ENCODE assay signal across 7 mouse cellular contexts in the genomic region with DNA sequence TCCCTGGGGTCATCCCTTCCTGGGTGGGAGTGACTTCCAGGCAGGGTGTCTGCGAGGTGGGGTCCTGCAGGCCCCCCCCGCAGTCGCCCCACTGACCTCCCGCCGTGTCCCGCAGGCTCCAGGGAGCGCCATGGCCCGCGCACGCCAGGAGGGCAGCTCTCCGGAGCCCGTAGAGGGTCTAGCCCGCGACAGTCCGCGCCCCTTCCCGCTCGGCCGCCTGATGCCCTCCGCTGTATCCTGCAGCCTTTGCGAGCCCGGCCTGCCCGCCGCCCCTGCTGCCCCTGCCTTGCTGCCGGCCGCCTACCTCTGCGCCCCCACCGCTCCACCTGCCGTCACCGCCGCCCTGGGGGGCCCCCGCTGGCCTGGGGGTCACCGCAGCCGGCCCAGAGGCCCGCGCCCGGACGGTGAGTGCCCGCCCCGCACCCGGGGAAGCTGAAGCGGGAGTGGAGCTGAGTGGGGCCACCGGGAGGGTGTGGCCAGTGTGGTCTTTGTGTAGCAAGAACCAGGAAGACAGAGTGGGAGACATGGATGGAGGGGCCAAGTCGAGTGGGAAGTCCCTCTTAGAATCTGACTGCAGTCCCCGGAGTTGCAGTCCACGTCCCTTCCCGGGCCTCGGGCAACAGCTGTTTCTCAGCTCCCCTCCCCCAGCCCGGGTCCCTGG. TPM values are rescaled to one million over a fixed set of nuclear protein-coding genes. Genes with fewer than 3 reads are reported as not detected.
DNase-seq lines count a peak whose midpoint lies in the region; ATAC-seq and TF ChIP-seq lines count a peak whose summit lies in the region.

No protein-coding gene starts in this region.

- H3K9ac ChIP-seq in CH12.LX (ENCODE audit: insufficient read depth, low read depth), result peak overlapping the region; percentile 100
- H3K9ac ChIP-seq in forebrain, embryonic 13.5 days, result peak overlapping the region; percentile 81

- ATAC-seq in forebrain, embryonic 13.5 days, result no peak

- H3K27ac ChIP-seq in CH12.LX (ENCODE audit: insufficient read depth, low read depth), result peak overlapping the region; percentile 96
- peak overlapping the region; percentile 78 for H3K27ac ChIP-seq in forebrain, embryonic 13.5 days

- H3ac ChIP-seq in myocyte (ENCODE audit: control insufficient read depth, insufficient read length), result peak overlapping the region; percentile 95

- TF ChIP-seq POLR2A in CH12.LX (IDR thresholded peaks at IDR 0.05; ENCODE audit: low read depth, low read length), result no peak; the same call in 1 of the 2 replicates
- peak; percentile 11 for TF ChIP-seq POLR2A in myocyte (IDR thresholded peaks at IDR 0.05; ENCODE audit: insufficient read length, low read depth)

- TF ChIP-seq RAD21 in CH12.LX (IDR thresholded peaks at IDR 0.05; ENCODE audit: low read depth, low read length), result no peak

- dilution Hi-C loops in CH12.LX (cut with MboI; ENCODE audit: extremely low pct_ligation_motif_present, extremely low pct_unique_long_range_greater_than_20kb, low sequenced_read_pairs), result no loop called here

- no peak for TF ChIP-seq CTCF in CH12.LX (conservative IDR thresholded peaks at IDR 0.05 in 1 of 2, IDR thresholded peaks at IDR 0.05 in 1 of 2; ENCODE audit: low read depth in 2 of 2, low read length in 2 of 2)

- H3K4me2 ChIP-seq in CH12.LX (ENCODE audit: insufficient read depth, low read depth, poor library complexity, severe bottlenecking) (peak overlapping the region; percentile 65), myocyte (ENCODE audit: low read depth) (peak overlapping the region; percentile 94)
- H3K4me2 ChIP-seq in forebrain, embryonic 13.5 days, result peak overlapping the region; percentile 97

- no peaks in the 10 kb centered on the region for H3K9me3 ChIP-seq in CH12.LX (replicated peaks; ENCODE audit: low read length)
- no peaks in the 10 kb centered on the region for H3K9me3 ChIP-seq in forebrain, embryonic 13.5 days (replicated peaks)

- no peak for DNase-seq in CH12.LX (ENCODE audit: extremely low read depth)
- peak; percentile 63 for DNase-seq in adrenal gland, adult 2 months
- DNase-seq in heart, postnatal 4 days, result peak; percentile 70
- DNase-seq in liver, result peak; percentile 60
- DNase-seq in urinary bladder, postnatal 25 days (ENCODE audit: low spot score), result peak; percentile 42

- peaks cover 38% of the 10 kb centered on the region for H3K79me2 ChIP-seq in CH12.LX (replicated peaks; ENCODE audit: control insufficient read depth, extremely low read depth, insufficient read depth, poor library complexity, severe bottlenecking)
- H3K79me2 ChIP-seq in myocyte (ENCODE audit: control insufficient read depth, insufficient read depth), result peaks cover 23% of the 10 kb centered on the region

- peaks cover 10 to 33% of the 10 kb centered on the region in 2 experiments for H3K4me1 ChIP-seq in CH12.LX (ENCODE audit: control insufficient read depth in 1 of 2, insufficient read depth in 2 of 2)
- peaks cover 57% of the 10 kb centered on the region for H3K4me1 ChIP-seq in forebrain, embryonic 13.5 days

- H3K27me3 ChIP-seq in CH12.LX (replicated peaks), result no peaks in the 10 kb centered on the region
- peaks cover 23% of the 10 kb centered on the region for H3K27me3 ChIP-seq in forebrain, embryonic 13.5 days
- no peaks in the 10 kb centered on the region for H3K27me3 ChIP-seq in myocyte (ENCODE audit: control insufficient read depth, insufficient read depth, insufficient read length)

- H3K4me3 ChIP-seq in CH12.LX (replicated peaks in 1 of 3; ENCODE audit: low read depth in 2 of 3, low read length in 2 of 3, poor library complexity in 1 of 3) (peak overlapping the region; percentile 98 to 100 (median 99)), myocyte (peak overlapping the region; percentile 96)
- peak overlapping the region; percentile 70 for H3K4me3 ChIP-seq in forebrain, embryonic 13.5 days

- in situ Hi-C loops in CH12.LX (cut with MboI; ENCODE audit: low pct_ligation_motif_present, low pct_unique_long_range_greater_than_20kb, low sequenced_read_pairs), result no loop called here

- H3K36me3 ChIP-seq in CH12.LX (replicated peaks in 1 of 2; ENCODE audit: control insufficient read depth in 1 of 2, insufficient read depth in 1 of 2, low read length in 1 of 2), result peaks cover 21 to 32% of the 10 kb centered on the region in 2 experiments
- 0 out of 2 replicates have a peak, but pooled peaks cover 4% of the 10 kb centered on the region for H3K36me3 ChIP-seq in forebrain, embryonic 13.5 days (ENCODE audit: poor library complexity, severe bottlenecking)
- peaks cover 10% of the 10 kb centered on the region for H3K36me3 ChIP-seq in myocyte (ENCODE audit: control insufficient read depth, insufficient read depth)

- WGBS in forebrain, embryonic 13.5 days, result under 1% methylated on average over 49 of the region's 49 CpGs

- no peak for TF ChIP-seq EP300 in CH12.LX (IDR thresholded peaks at IDR 0.05; ENCODE audit: low read length)

TF ChIP-seq in CH12.LX, 34 proteins besides CTCF, POLR2A, EP300 and RAD21 (continues in another document):
- no peak for TF ChIP-seq CHD1 (IDR thresholded peaks at IDR 0.05; ENCODE audit: low read depth, low read length)
- no peak for TF ChIP-seq USF1 (IDR thresholded peaks at IDR 0.05; ENCODE audit: low read depth, low read length)
- no peak for TF ChIP-seq E2F4 (IDR thresholded peaks at IDR 0.05; ENCODE audit: insufficient replicate concordance, low read depth, low read length)
- no peak for TF ChIP-seq ZKSCAN1 (IDR thresholded peaks at IDR 0.05; ENCODE audit: borderline replicate concordance, low read depth, low read length)
- TF ChIP-seq MAZ (IDR thresholded peaks at IDR 0.05; ENCODE audit: low read depth, low read length), result no peak
- no peak for TF ChIP-seq ETS1 (conservative IDR thresholded peaks at IDR 0.05; ENCODE audit: low read depth, low read length)
- no peak for TF ChIP-seq IRF4 (IDR thresholded peaks at IDR 0.05; ENCODE audit: low read depth, low read length)
- TF ChIP-seq HCFC1 (IDR thresholded peaks at IDR 0.05; ENCODE audit: low read depth, low read length), result no peak
- TF ChIP-seq JUND (conservative IDR thresholded peaks at IDR 0.05; ENCODE audit: low read depth, low read length), result no peak
- TF ChIP-seq SIN3A (IDR thresholded peaks at IDR 0.05; ENCODE audit: low read length), result no peak
- TF ChIP-seq TCF12 (IDR thresholded peaks at IDR 0.05; ENCODE audit: low read depth, low read length), result no peak
- 0 out of 2 replicates have a peak, but pooled peaks have one; percentile 33 for TF ChIP-seq MXI1 (IDR thresholded peaks at IDR 0.05; ENCODE audit: low read depth, low read length)

TF ChIP-seq in myocyte, 11 proteins besides CTCF, POLR2A, EP300 and RAD21:
- TF ChIP-seq POLR2AphosphoS2 (IDR thresholded peaks at IDR 0.05; ENCODE audit: insufficient read length, low read depth), result peak; percentile 21
- TF ChIP-seq REST (IDR thresholded peaks at IDR 0.05; ENCODE audit: insufficient read depth, insufficient read length), result no peak
- TF ChIP-seq MYOG (IDR thresholded peaks at IDR 0.05; ENCODE audit: control insufficient read depth in 1 of 3, insufficient read depth in 1 of 3, insufficient read length in 2 of 3, low read depth in 2 of 3), result peak in 2 of 3 experiments; percentile 12 to 68
- no peak for TF ChIP-seq MAX (IDR thresholded peaks at IDR 0.05; ENCODE audit: low read depth)
- TF ChIP-seq MYOD1 (IDR thresholded peaks at IDR 0.05; ENCODE audit: control insufficient read depth in 1 of 3, insufficient read length in 2 of 3, low read depth in 2 of 3), result peak in 2 of 3 experiments; percentile 26 to 64
- TF ChIP-seq TCF3 (IDR thresholded peaks at IDR 0.05; ENCODE audit: insufficient read length, low read depth), result no peak

RNA-seq across cellular contexts. Expression of a gene that starts 3.9 kb away (rescaled TPM):
- 33.2 and 61.7 TPM in 2 replicates for total RNA-seq in CH12.LX (2012; rRNA removed)
- 23.2 and 25.4 TPM in 2 replicates for total RNA-seq in CH12.LX (2014; rRNA removed)
- polyA plus RNA-seq in CH12.LX (2012; ENCODE audit: insufficient read length, low read depth), result 22.2 and 23.3 TPM in 2 replicates
- total RNA-seq in adrenal gland, adult 2 months (2021), result 1 to 10 TPM; 3.3 to 9.1 TPM
- polyA plus RNA-seq in adrenal gland, adult 2 months (2012; rRNA removed), result 62.4 and 114 TPM in 2 replicates
- 10.0 and 12.2 TPM in 2 replicates for polyA plus RNA-seq in forebrain, embryonic 13.5 days (2015; fragmentation: Nextera tagmentation; extraction: Ambion mirVana)
- 1 to 10 TPM; 7.0 to 9.0 TPM for total RNA-seq in heart, postnatal 4 days (2021)
- 34.6 TPM for polyA plus RNA-seq in myocyte (2012; fragmentation: generic; extraction: Trizol)

RNA-seq across cellular contexts. Expression of a gene that starts 25.5 kb away (rescaled TPM):
- total RNA-seq in CH12.LX (2012; rRNA removed) (47.6 and 53.3 TPM in 2 replicates), CH12.LX (2014; rRNA removed) (32.0 and 37.5 TPM in 2 replicates)
- polyA plus RNA-seq in CH12.LX (2012; ENCODE audit: insufficient read length, low read depth) (81.0 and 94.2 TPM in 2 replicates), myocyte (2012; fragmentation: generic; extraction: Trizol) (48.4 TPM)
- 10 to 100 TPM; 53.9 to 61.2 TPM for total RNA-seq in adrenal gland, adult 2 months (2021)
- polyA plus RNA-seq in adrenal gland, adult 2 months (2012; rRNA removed), result 17.4 and 19.8 TPM in 2 replicates
- polyA plus RNA-seq in forebrain, embryonic 13.5 days (2015; fragmentation: Nextera tagmentation; extraction: Ambion mirVana), result 25.2 and 32.2 TPM in 2 replicates
- 10 to 100 TPM; 39.4 to 43.1 TPM for total RNA-seq in heart, postnatal 4 days (2021)

RNA-seq across cellular contexts. Expression of a gene that starts 38.7 kb away (rescaled TPM):
- total RNA-seq in CH12.LX (2012; rRNA removed), result 5.6 and 7.4 TPM in 2 replicates
- total RNA-seq in CH12.LX (2014; rRNA removed), result 1.1 and 1.5 TPM in 2 replicates
- 9.3 and 9.5 TPM in 2 replicates for polyA plus RNA-seq in CH12.LX (2012; ENCODE audit: insufficient read length, low read depth)
- total RNA-seq in adrenal gland, adult 2 months (2021), result 10 to 100 TPM; 13.3 to 22.9 TPM
- 160 and 217 TPM in 2 replicates for polyA plus RNA-seq in adrenal gland, adult 2 months (2012; rRNA removed)
- polyA plus RNA-seq in forebrain, embryonic 13.5 days (2015; fragmentation: Nextera tagmentation; extraction: Ambion mirVana), result 14.0 and 15.5 TPM in 2 replicates
- total RNA-seq in heart, postnatal 4 days (2021), result 10 to 100 TPM; 12.5 to 13.6 TPM
- 12.1 TPM for polyA plus RNA-seq in myocyte (2012; fragmentation: generic; extraction: Trizol)

RNA-seq across cellular contexts. Expression of a gene that starts 52.8 kb away (rescaled TPM):
- total RNA-seq in CH12.LX (2012; rRNA removed), result not detected in 2 replicates
- total RNA-seq in CH12.LX (2014; rRNA removed), result not detected in 2 replicates
- not detected in 2 replicates for polyA plus RNA-seq in CH12.LX (2012; ENCODE audit: insufficient read length, low read depth)
- 10 to 100 TPM in 1 of 2 experiments, 1 to 10 TPM in 1; 5.7 to 10.4 TPM for total RNA-seq in adrenal gland, adult 2 months (2021)
- 7.1 and 9.0 TPM in 2 replicates for polyA plus RNA-seq in adrenal gland, adult 2 months (2012; rRNA removed)
- 0.57 and 1.2 TPM in 2 replicates for polyA plus RNA-seq in forebrain, embryonic 13.5 days (2015; fragmentation: Nextera tagmentation; extraction: Ambion mirVana)
- total RNA-seq in heart, postnatal 4 days (2021), result 1 to 10 TPM; 1.8 to 1.9 TPM
- not detected for polyA plus RNA-seq in myocyte (2012; fragmentation: generic; extraction: Trizol)
